Mouse (Mus musculus) lung, postnatal 36 days (tissue): Measurements from ENCODE around the gene Card6.
"Not testable (repeated sequence)": the region's sequence is repeated elsewhere in the genome, so short reads cannot be mapped to it uniquely, and the experiment has no call there.

Experiments used
- DNase-seq: peaks from one replicate; pipeline ENCODE4 v3.0.0; 2022; ENCODE audit warnings: mixed read lengths

Gene Card6

GRCm38 (mm10) chr15:5107686-5108654, at the start of gene Card6:
TSS of gene Card6 (minus strand) at chr15:5108539.
- DNase-seq: peak; percentile 54

- no peak for DNase-seq
Measured at GRCm38 (mm10) chr15:5157386-5157785, 49.0 kb upstream of the Card6 start.

- DNase-seq: no peak
Measured at GRCm38 (mm10) chr15:5156355-5156754, 48.0 kb upstream of the Card6 start.

DNA sequence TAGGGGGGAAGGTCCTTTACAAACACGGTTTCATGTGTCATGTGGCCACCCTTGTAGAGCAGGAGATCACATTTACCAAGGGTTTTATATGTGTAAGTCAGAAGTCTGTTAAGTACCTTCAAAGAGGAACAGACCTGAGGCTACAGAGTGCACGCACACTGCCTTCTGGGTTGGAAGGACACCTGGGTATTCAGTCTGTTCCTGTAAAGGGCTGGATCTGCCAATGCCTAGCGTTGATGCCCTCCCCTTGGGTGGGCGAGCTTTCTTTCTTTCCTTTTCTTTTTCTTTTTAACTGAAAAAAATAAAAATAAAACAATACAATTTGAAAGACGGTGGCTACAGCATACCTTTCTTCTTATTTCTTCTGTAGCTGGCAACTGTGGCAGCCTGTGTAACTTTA, 46.8 kb upstream of the Card6 start:
- DNase-seq: no peak

DNA sequence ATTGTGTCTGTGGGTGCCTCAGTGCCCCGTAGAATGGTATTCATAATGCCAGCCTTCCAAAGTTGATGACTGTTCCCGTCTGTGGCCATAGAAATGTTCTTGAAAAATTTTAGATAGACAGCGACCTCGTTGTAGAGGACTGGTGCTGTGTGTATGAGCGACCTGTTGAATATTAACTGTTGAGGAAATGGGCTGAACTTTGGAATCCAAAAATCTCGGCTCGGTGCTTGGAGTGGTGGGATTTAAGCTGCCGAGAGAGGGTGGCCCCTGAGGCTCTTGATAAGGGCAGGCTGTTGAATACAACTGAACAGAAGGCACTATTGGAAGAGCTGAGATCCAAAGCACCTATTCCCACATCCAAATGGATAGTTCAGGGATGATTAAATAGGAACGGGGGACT, 46.3 kb upstream of the Card6 start:
- DNase-seq: no peak

DNA sequence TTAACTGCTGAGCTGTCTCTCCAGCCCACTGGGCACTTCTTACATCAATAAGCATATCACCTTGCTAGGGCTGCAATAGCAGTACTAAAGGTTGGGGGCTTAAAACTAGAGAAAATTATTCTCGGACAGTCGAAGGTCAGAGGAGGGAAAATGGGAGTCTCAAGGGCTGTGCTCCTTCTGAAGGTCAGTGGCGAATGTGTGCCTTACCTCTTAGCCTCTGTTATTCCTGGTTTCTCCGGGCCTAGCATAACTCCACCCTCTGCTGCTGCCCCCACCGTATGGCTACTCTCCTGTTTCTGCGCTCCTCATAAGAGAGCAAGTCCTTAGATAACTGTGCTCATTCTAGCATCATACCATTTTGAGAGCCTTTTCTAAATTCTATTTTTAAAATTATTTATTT, 43.8 kb upstream of the Card6 start:
- no peak for DNase-seq

DNA sequence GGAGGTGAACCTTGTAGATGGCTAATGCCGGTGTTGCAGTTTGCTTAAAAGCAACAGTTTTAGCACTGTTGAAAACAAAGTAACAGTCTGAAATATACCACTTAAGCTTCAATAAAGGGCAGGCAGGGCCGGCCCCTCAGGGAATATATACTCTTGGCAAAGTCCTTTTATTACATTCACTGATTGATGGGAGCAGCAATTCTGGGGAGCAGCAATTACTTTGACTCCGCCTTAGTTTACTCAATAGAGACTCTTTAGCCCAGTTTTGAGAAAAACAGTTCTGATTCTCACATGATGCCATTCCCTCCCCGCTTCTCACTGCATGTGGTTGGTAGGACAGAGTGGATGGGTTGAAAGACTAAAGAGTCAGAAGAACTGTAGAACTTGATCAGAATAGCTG, 40.8 kb upstream of the Card6 start:
- DNase-seq: peak; percentile 25

DNA sequence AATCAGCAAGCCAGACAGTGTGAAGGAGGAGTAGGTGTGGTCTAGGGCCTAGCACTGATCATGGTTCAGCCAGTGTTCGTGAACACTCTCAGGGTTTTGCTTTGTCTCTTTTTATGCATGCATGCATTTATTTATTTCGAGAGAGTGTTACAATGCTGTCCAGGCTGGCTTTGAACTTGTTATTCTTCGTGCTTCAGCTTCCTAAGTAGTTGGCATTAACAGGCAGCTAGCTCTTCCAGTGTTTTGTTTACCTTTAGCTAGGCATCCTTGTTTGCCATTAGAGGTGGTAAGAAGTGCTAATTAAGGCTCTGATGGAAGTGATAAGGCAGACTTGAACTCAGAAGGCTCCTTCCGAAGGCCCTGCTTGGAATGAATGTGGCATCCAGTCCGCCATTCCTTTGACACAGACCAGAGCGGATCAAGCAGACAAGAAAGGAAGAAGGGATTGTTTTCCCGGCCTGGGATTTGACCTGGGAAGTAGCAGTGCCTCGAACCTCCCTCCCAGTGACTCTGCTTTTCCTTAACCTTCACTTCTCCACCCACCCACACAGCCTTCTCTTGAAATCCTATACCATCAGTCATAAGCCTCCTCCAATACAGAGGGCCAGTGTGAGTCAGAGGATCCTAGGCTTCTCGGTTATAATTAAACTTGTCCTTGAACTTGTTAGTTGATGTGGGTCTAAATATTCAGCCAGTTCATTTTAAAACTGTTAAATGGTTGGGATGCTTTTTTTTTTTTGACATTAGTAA, 37.0 kb upstream of the Card6 start:
- DNase-seq: no peak

DNA sequence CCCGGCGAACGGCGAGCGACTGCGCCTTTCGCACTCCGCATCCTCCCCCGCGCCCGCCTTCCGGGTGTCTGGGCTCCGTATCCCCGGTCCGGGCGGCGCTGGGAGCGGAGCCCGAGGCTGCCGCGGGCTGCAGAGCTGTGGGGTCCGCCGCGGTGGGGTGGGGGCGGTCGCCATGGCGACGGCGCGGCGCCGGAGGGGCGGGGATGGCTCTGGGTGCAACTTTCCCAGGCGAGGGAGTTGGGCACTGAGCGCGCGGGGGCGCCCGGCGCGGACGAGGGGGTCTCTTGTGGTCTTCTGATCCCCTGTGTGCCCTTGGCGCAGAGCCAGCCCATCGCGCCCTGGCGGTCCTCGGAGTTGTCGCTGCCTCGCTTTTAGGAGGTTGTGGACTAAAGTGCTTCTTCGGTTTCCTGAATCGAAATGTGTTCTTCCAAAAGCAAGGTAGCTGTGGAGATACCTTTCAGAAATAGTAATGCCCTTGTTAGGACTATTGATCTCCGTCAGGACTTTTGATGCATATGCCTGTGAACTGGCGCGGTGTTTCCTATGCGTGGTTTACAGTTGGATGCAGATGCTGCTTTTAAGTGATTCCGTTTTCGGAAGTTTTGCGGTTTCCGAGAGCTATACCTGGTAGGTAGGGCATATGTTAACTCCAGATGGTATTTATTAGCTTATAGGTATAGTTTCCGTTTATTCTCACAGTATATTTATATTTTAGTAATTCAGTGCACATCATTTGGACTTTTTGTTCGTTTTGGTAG, 35.9 kb upstream of the Card6 start:
- DNase-seq: peak; percentile 59

- peak; percentile 76 for DNase-seq
Measured at GRCm38 (mm10) chr15:5143361-5144020, 35.2 kb upstream of the Card6 start, which contains the start of gene Prkaa1. TSS of gene Prkaa1 (plus strand) at chr15:5143861.

DNA sequence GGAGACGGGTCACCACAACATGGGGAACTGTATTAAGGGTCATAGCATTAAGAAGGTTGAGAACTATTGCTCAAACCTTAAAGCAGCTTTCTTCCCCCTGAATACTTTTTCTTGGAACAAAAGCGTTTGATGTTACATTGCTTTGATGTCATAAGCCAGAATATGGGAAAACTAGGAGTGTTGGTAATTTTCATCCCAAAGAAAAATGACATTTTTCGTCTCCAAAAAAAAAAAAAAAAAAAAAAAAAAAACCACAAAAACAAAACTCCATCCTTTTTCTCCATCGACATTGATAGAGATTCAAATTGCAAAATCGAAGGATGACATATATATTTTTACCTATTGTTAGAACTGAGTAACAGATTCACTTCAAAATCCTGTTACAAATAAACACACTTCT, 34.4 kb upstream of the Card6 start:
- no peak for DNase-seq

DNA sequence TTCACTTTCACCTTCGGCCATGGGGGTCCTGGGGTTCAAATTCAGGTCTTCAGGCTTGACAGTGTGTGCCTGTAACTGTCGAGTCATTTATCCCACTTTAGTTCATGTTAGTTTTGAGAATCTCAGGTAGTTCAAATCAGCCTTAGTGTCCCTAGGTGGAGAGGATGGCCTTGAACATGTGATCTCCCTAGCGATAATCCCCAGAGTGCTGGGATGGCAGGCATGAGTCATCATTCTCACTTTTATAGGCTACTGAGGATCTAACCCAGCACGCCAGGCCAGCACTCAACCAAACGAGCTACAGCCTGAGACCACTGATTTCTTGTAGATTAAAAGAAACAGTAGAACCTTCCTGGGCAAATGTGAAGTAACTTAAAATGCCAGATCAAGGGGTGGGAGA, 33.7 kb upstream of the Card6 start:
- DNase-seq: no peak

DNA sequence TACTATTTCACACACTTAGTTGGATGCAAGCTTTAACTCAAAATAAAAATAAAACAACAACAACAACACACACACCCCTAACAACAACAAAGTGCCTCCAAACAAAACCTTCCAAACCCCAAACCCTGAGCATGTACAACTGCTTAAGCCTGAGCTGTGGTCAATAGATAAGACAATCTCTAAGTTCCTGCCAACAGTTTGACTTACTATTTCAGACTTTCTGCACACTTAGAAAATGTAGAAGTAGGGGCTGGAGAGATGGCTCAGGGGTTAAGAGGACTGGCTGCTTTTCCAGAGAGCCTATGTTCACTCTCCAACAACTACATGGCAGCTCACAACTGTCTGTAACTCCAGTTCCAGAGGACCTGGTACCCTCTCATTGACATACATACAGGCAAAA, 32.0 kb upstream of the Card6 start:
- no peak for DNase-seq

GRCm38 (mm10) chr15:5139863-5140262, 31.5 kb upstream of the Card6 start:
- no peak for DNase-seq

- DNase-seq: no peak
Measured at GRCm38 (mm10) chr15:5139366-5139765, 31.0 kb upstream of the Card6 start.

- no peak for DNase-seq
Measured at GRCm38 (mm10) chr15:5138021-5138856, 29.9 kb upstream of the Card6 start.

- DNase-seq: no peak
Measured at GRCm38 (mm10) chr15:5134945-5135483, 26.7 kb upstream of the Card6 start.

GRCm38 (mm10) chr15:5134179-5134578, 25.8 kb upstream of the Card6 start:
- no peak for DNase-seq

DNA sequence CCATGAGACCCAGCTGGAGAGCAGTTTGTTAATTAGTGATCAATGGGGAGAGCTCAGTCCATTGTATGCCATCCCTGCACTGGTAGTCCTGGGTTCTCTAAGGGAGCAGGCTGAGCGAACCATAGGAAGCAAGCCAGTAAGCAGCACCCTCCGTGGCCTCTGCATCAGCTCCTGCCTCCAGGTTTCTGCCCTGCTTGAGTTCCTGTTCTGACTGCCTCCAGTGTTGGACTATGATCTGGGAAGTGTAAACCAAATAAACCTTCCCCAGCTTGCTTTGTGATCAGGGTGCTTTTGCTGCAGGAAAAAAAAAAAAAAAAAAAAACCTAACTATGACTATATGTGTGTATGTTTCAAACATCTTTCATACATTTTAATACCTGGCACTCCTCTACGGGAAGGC, 25.0 kb upstream of the Card6 start:
- DNase-seq: no peak

GRCm38 (mm10) chr15:5130887-5131668, 22.7 kb upstream of the Card6 start:
- not testable (repeated sequence) for DNase-seq
